ENCODE assay signal across 9 mouse cellular contexts in the genomic region with DNA sequence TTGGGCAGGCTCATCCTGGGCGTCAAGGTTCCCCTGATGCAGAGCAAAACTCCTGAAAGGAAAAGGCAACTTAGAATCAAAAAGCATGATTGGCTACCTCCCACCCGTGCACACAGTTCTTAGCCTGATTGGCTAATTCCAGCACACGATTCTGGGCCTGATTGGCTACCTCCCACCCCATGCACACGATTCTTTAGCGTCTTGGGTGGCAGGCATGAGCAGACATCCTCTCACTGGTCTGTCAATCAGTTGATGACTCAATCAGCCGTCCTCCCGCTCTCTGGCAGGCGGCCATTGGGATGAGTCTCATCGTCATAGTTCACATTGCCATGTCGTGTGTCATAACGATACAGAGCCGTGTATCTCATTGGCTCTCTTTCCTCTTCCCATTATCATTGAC. TPM values are rescaled to one million over a fixed set of nuclear protein-coding genes. Genes with fewer than 3 reads are reported as not detected.
DNase-seq lines count a peak whose midpoint lies in the region; ATAC-seq lines count a peak whose summit lies in the region.
"Had no signal": no experiment of that assay in that cellular context is flagged by ENCODE, and none has a peak within 500 bp of the region (broad histone marks: within the 10 kb centered on the region; RNA-seq: fewer than 3 reads in every experiment).

No protein-coding gene starts in this region.

- H3K9me3 ChIP-seq in hindbrain, embryonic 11.5 days (ENCODE audit: control insufficient read depth, low read length), result no peaks in the 10 kb centered on the region

- 82% methylated on average over 12 of the region's 12 CpGs for WGBS in hindbrain, embryonic 11.5 days

- no peak overlapping the region for H3K27ac ChIP-seq in hindbrain, embryonic 11.5 days (ENCODE audit: low read depth, low read length)

- 0 out of 2 replicates have a peak, but pooled peaks cover 3% of the 10 kb centered on the region for H3K4me1 ChIP-seq in hindbrain, embryonic 11.5 days (replicated peaks; ENCODE audit: control insufficient read depth, insufficient read depth, low read length)

- ATAC-seq in hindbrain, embryonic 11.5 days (ENCODE audit: low FRiP score), result 0 out of 2 replicates have a peak, but pooled peaks have one; percentile 41
- ATAC-seq in CD4-positive, CD25-positive, alpha-beta regulatory T cell, adult 4 months, result no peak

- H3K4me3 ChIP-seq in hindbrain, embryonic 11.5 days (ENCODE audit: low read depth, low read length), result no peak overlapping the region

- no peaks in the 10 kb centered on the region for H3K27me3 ChIP-seq in hindbrain, embryonic 11.5 days (ENCODE audit: control insufficient read depth, insufficient read depth, low read length)

- DNase-seq in gastrocnemius, postnatal 10 days, result peak; percentile 36
- DNase-seq in gastrocnemius, postnatal 4 days (ENCODE audit: low spot score in 2 of 2), result no peak
- DNase-seq in urinary bladder, postnatal 14 days (ENCODE audit: low spot score), result peak; percentile 59
- no peak for DNase-seq in urinary bladder, postnatal 4 days (ENCODE audit: low spot score in 2 of 2)
- no peak for DNase-seq in hindbrain, embryonic 11.5 days (ENCODE audit: low spot score)
- DNase-seq in testis, postnatal 10 days (ENCODE audit: low spot score), result peak; percentile 76
- no peak for DNase-seq in right cerebral cortex, postnatal 25 days

- H3K36me3 ChIP-seq in hindbrain, embryonic 11.5 days (ENCODE audit: control insufficient read depth, insufficient read depth, low read length), result no peaks in the 10 kb centered on the region

- H3K9ac ChIP-seq in hindbrain, embryonic 11.5 days (ENCODE audit: low read depth, low read length), result no peak overlapping the region

- no peak overlapping the region for H3K4me2 ChIP-seq in hindbrain, embryonic 11.5 days (replicated peaks; ENCODE audit: low read depth, low read length)

RNA-seq across cellular contexts. Expression of gene Kcne1, which starts 10.3 kb away (rescaled TPM):
- total RNA-seq in gastrocnemius, postnatal 10 days (2021), result not detected
- not detected for total RNA-seq in gastrocnemius, postnatal 4 days (2021)
- polyA plus RNA-seq in hindbrain, embryonic 11.5 days (2014; fragmentation: Nextera tagmentation; extraction: Ambion mirVana), result 0.32 and 0.66 TPM in 2 replicates
- not detected for polyA plus RNA-seq in CD4-positive, CD25-positive, alpha-beta regulatory T cell, adult 4 months (2017; shearing (Covaris generic))
- total RNA-seq: gastrocnemius, adult 18-20 months had no signal

RNA-seq across cellular contexts. Expression of gene Fam243, which starts 27.7 kb away (rescaled TPM):
- total RNA-seq in gastrocnemius, postnatal 10 days (2021), result not detected
- total RNA-seq in gastrocnemius, postnatal 4 days (2021), result not detected
- not detected in 2 replicates for polyA plus RNA-seq in hindbrain, embryonic 11.5 days (2014; fragmentation: Nextera tagmentation; extraction: Ambion mirVana)
- not detected for polyA plus RNA-seq in CD4-positive, CD25-positive, alpha-beta regulatory T cell, adult 4 months (2017; shearing (Covaris generic))
- total RNA-seq: gastrocnemius, adult 18-20 months had no signal

RNA-seq across cellular contexts. Expression of gene Smim11, which starts 47.9 kb away (rescaled TPM):
- 10 to 100 TPM; 81.1 to 84.7 TPM for total RNA-seq in gastrocnemius, postnatal 10 days (2021)
- 10 to 100 TPM; 71.7 to 72.1 TPM for total RNA-seq in gastrocnemius, postnatal 4 days (2021)
- 112 and 121 TPM in 2 replicates for polyA plus RNA-seq in hindbrain, embryonic 11.5 days (2014; fragmentation: Nextera tagmentation; extraction: Ambion mirVana)
- 100 to 1,000 TPM; 134 to 149 TPM for polyA plus RNA-seq in CD4-positive, CD25-positive, alpha-beta regulatory T cell, adult 4 months (2017; shearing (Covaris generic))

RNA-seq across cellular contexts. Expression of gene Kcne2, which starts 56.8 kb away (rescaled TPM):
- not detected for total RNA-seq in gastrocnemius, postnatal 10 days (2021)
- not detected for total RNA-seq in gastrocnemius, postnatal 4 days (2021)
- polyA plus RNA-seq in hindbrain, embryonic 11.5 days (2014; fragmentation: Nextera tagmentation; extraction: Ambion mirVana), result 14.7 and 23.1 TPM in 2 replicates
- polyA plus RNA-seq in CD4-positive, CD25-positive, alpha-beta regulatory T cell, adult 4 months (2017; shearing (Covaris generic)), result not detected
- total RNA-seq: gastrocnemius, adult 18-20 months had no signal

Comparison
In these comparisons a context has a peak if more than half of its experiments do, and no peak if none do; other contexts are left out.
1. DNase-seq: peak in gastrocnemius, postnatal 10 days (single experiment), urinary bladder, postnatal 14 days (single experiment) and testis, postnatal 10 days (single experiment); none in gastrocnemius, postnatal 4 days (0 of 2), urinary bladder, postnatal 4 days (0 of 2), hindbrain, embryonic 11.5 days (single experiment) and right cerebral cortex, postnatal 25 days (single experiment).